Mouse (Mus musculus) embryonic facial prominence, embryonic 14.5 days (tissue): Measurements from ENCODE around the gene Calm1. TPM values are rescaled to one million over a fixed set of nuclear protein-coding genes. Genes with fewer than 3 reads are reported as not detected.

Experiments
- ATAC-seq: fragments of 200-750 bp; cut with Nextera tagmentation; 2 replicates; pipeline ENCODE4 v1.8.0; 2017; ENCODE audit warnings: low read depth, moderate number of reproducible peaks, moderate TSS enrichment
- DNase-seq: peaks from one replicate; pipeline ENCODE4 v3.0.0-alpha.2; 2015; ENCODE audit warnings: low spot score
- H3K27ac ChIP-seq: fragments of 300-500 bp; sonication (generic); replicated peaks from 2 replicates; pipeline ENCODE4 v1.5.1; 2014; ENCODE audit warnings: low read depth, mild to moderate bottlenecking, low read length, moderate library complexity
- H3K27me3 ChIP-seq: fragments of 300-500 bp; sonication (generic); replicated peaks from 2 replicates; pipeline ENCODE4 v1.6.1; 2014; ENCODE audit warnings: low read length; ENCODE audit not compliant: control insufficient read depth, insufficient read depth
- H3K36me3 ChIP-seq: fragments of 300-500 bp; sonication (generic); 2 replicates; pipeline ENCODE4 v1.6.1; 2014; ENCODE audit warnings: low read length, mixed read lengths; ENCODE audit not compliant: control insufficient read depth, insufficient read depth
- H3K4me1 ChIP-seq: fragments of 300-500 bp; sonication (generic); 2 replicates; pipeline ENCODE4 v1.6.1; 2014; ENCODE audit warnings: antibody characterized with exemption, low read length; ENCODE audit not compliant: control insufficient read depth, insufficient read depth
- H3K4me2 ChIP-seq: fragments of 300-500 bp; sonication (generic); 2 replicates; pipeline ENCODE4 v1.6.1; 2014; ENCODE audit warnings: low read depth, mild to moderate bottlenecking, low read length, moderate library complexity, mixed read lengths
- H3K4me3 ChIP-seq: fragments of 300-500 bp; sonication (generic); 2 replicates; pipeline ENCODE4 v1.5.1; 2014; ENCODE audit warnings: low read depth, mild to moderate bottlenecking, low read length
- H3K9ac ChIP-seq: fragments of 300-500 bp; sonication (generic); 2 replicates; pipeline ENCODE4 v1.6.1; 2014; ENCODE audit warnings: low read depth, mild to moderate bottlenecking, low read length, moderate library complexity, mixed read lengths
- H3K9me3 ChIP-seq: fragments of 300-500 bp; sonication (generic); 2 replicates; pipeline ENCODE4 v1.6.1; 2016; ENCODE audit warnings: low read length; ENCODE audit not compliant: control insufficient read depth
- WGBS: fragments of 180-500 bp; shearing (Covaris S2); extraction: QIAGEN DNeasy Blood & Tissue Kit; methylation state at CpG from one replicate; pipeline ENCODE4 v1.1.7; 2014; 5-methylcytosine and 5-hydroxymethylcytosine counted together
- polyA plus RNA-seq: library from polyadenylated mRNA; unstranded; fragments of >200 nt; fragmentation: Nextera tagmentation; extraction: Ambion mirVana; gene quantifications from 2 replicates; pipeline ENCODE4 v1.2.1, GENCODE M21; 2014

The Calm1 gene
- polyA plus RNA-seq, 1 experiment from 2014 or later = 1,440 TPM

DNA sequence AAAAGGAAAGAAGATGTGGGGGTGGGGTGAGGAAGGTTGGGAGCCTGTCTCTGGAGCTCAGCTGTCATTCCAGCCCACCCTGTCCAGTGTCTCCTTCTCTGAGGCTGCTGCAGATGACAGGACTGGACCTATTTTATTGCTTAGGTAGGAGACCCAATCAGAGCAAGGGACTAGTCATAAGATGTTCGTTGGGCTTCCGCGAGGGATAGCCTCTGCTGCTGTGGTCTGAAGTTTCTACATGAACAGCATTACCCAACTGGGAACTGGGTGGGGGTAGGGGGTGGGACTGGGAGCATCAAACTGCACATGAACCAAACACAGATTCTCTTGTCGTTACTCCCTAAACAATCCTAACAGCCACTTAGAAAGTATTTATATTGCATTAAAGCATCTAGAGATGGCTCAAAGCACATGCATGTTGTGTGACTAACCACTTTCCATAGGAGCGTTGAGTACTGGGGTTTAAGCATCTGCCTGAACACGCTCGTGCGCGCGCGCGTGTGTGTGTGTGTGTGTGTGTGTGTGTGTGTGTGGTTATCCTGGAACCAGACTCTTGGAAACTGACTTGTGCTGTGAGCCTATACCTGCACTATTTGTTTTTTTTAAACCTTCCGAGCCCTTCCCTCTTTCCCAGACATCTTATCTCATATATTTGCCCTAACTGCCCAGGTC lies 23.2 kb downstream of the Calm1 start:
- H3K27ac ChIP-seq = no peak overlapping the region
- no peak overlapping the region for H3K4me3 ChIP-seq
- no peak overlapping the region for H3K4me2 ChIP-seq
- H3K27me3 ChIP-seq = no peaks in the 10 kb centered on the region
- no peaks in the 10 kb centered on the region for H3K36me3 ChIP-seq
- no peak overlapping the region for H3K9ac ChIP-seq
- WGBS = 84% methylated on average over 13 of the region's 13 CpGs
- H3K4me1 ChIP-seq = peaks cover 6% of the 10 kb centered on the region; the same call in 1 of the 2 replicates
- ATAC-seq = peak; percentile 38
- no peak for DNase-seq
- no peaks in the 10 kb centered on the region for H3K9me3 ChIP-seq

GRCm38 (mm10) chr12:100223531-100223930 lies 24.3 kb downstream of the Calm1 start:
- Histone ChIP-seq H3K4me1 (peaks cover 9% of the 10 kb centered on the region; the same call in 1 of the 2 replicates), H3K9me3 (no peaks in the 10 kb centered on the region), H3K4me3 (no peak overlapping the region), H3K36me3 (no peaks in the 10 kb centered on the region), H3K9ac (0 out of 2 replicates have a peak overlapping the region, but pooled peaks have one; percentile 14), H3K27ac (peak overlapping the region; percentile 46), H3K27me3 (no peaks in the 10 kb centered on the region), H3K4me2 (0 out of 2 replicates have a peak overlapping the region, but pooled peaks have one; percentile 7)
- ATAC-seq (no peak), DNase-seq (no peak)
- 38% methylated on average over 8 of the region's 8 CpGs for WGBS

GRCm38 (mm10) chr12:100225196-100225595 lies 26.0 kb downstream of the Calm1 start:
- no peaks in the 10 kb centered on the region for H3K36me3 ChIP-seq
- ATAC-seq = no peak
- no peak overlapping the region for H3K9ac ChIP-seq
- no peak overlapping the region for H3K27ac ChIP-seq
- H3K9me3 ChIP-seq = no peaks in the 10 kb centered on the region
- no peaks in the 10 kb centered on the region for H3K27me3 ChIP-seq
- H3K4me2 ChIP-seq = no peak overlapping the region
- no peak for DNase-seq
- no peak overlapping the region for H3K4me3 ChIP-seq
- WGBS = 79% methylated on average over 4 of the region's 4 CpGs
- H3K4me1 ChIP-seq = peaks cover 9% of the 10 kb centered on the region; the same call in 1 of the 2 replicates

GRCm38 (mm10) chr12:100226073-100226472 lies 26.8 kb downstream of the Calm1 start:
- Histone ChIP-seq H3K27ac (no peak overlapping the region), H3K4me1 (peaks cover 9% of the 10 kb centered on the region; the same call in 1 of the 2 replicates), H3K9me3 (0 out of 2 replicates have a peak, but pooled peaks cover 4% of the 10 kb centered on the region), H3K36me3 (no peaks in the 10 kb centered on the region), H3K27me3 (no peaks in the 10 kb centered on the region), H3K4me3 (no peak overlapping the region), H3K4me2 (no peak overlapping the region), H3K9ac (no peak overlapping the region)
- no peak for ATAC-seq
- 57% methylated on average over 5 of the region's 5 CpGs for WGBS
- no peak for DNase-seq

DNA sequence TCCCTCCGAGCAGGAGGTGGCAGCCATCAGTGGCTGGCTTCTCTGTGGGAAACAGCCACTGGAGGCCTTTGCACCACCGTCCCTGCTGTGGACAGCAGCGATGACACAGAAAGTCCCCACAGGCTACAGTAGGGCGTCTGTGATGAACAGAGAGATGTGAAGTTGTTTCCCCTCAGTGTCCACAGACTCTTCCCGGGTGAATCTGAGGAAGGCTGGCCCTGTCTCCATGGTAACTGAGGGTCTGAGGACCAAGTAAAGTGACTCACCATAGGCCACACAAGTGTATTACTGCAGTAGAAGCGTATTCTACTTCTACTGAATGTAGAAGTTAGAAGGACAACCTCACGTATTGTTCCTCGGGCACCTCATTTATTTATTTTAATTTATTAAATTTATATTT lies 27.4 kb downstream of the Calm1 start:
- no peak overlapping the region for H3K4me3 ChIP-seq
- H3K4me2 ChIP-seq = no peak overlapping the region
- H3K27me3 ChIP-seq = no peaks in the 10 kb centered on the region
- H3K9me3 ChIP-seq = 0 out of 2 replicates have a peak, but pooled peaks cover 7% of the 10 kb centered on the region
- 58% methylated on average over 8 of the region's 8 CpGs for WGBS
- no peak for DNase-seq
- no peaks in the 10 kb centered on the region for H3K36me3 ChIP-seq
- H3K27ac ChIP-seq = no peak overlapping the region
- H3K4me1 ChIP-seq = peaks cover 9% of the 10 kb centered on the region; the same call in 1 of the 2 replicates
- ATAC-seq = no peak
- H3K9ac ChIP-seq = no peak overlapping the region

DNA sequence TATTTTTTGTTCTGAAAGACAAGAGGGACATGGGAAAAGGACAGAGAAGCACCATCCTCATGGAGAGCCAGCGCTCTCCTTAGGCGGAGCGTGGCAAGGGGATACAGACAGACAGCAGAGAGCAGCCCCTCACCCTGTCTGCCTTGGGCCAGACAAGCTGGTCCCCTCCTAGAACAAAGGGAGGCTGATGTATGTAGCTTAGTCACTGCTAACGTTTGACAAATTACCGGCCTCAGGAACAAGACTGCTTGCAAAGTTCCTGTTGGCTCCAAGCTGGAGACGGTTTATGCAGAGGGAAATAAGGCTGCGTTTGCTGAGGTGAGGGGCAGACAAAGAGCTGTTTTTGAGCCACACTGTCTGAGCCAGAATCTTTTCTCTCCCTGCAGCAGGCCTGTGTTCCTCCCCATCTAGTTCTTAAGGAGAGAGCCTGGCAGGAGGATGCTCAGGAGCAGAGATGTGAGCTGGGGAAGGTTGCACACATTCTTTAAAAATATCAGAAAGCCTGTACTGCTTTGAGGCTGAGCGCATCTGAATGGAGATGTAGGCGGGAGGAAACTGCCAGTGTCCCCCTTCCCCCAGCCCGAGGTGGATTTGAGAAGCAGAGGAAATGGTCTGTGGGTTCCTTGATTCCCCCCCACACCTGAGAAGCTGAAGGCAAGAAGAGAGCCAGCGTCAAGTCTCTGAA lies 28.9 kb downstream of the Calm1 start:
- H3K9me3 ChIP-seq = 0 out of 2 replicates have a peak, but pooled peaks cover 7% of the 10 kb centered on the region
- H3K4me3 ChIP-seq = no peak overlapping the region
- 37% methylated on average over 10 of the region's 11 CpGs for WGBS
- H3K4me2 ChIP-seq = no peak overlapping the region
- no peak overlapping the region for H3K9ac ChIP-seq
- DNase-seq (no peak), ATAC-seq (no peak)
- 0 out of 2 replicates have a peak, but pooled peaks cover 3% of the 10 kb centered on the region for H3K4me1 ChIP-seq
- no peaks in the 10 kb centered on the region for H3K27me3 ChIP-seq
- H3K27ac ChIP-seq = 0 out of 2 replicates have a peak overlapping the region, but pooled peaks have one; percentile 21
- H3K36me3 ChIP-seq = no peaks in the 10 kb centered on the region

DNA sequence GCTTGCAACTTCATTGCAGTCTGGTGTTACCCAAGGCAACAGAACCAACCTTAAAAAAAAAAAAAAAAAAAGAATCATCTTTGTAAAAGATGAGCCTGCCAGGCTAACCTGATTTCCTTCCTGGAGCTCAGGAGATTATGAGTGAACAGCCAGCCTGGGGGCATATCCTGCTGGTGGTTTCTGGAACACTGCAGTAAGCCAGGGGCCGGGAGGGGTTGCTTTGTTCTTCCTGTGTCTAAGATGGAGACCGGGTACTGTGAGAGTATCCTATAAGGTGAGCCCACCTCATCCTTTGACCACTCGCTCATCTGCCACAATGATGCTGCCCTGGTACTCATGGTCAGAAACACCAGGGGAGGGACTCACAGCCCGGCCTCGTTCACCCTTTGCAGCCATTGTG lies 35.0 kb downstream of the Calm1 start:
- Histone ChIP-seq H3K9me3 (0 out of 2 replicates have a peak, but pooled peaks cover 7% of the 10 kb centered on the region), H3K4me2 (no peak overlapping the region), H3K4me3 (no peak overlapping the region), H3K9ac (no peak overlapping the region), H3K4me1 (no peaks in the 10 kb centered on the region), H3K36me3 (no peaks in the 10 kb centered on the region), H3K27ac (no peak overlapping the region), H3K27me3 (no peaks in the 10 kb centered on the region)
- DNase-seq (no peak), ATAC-seq (no peak)
- WGBS = 75% methylated on average over 5 of the region's 5 CpGs

GRCm38 (mm10) chr12:100234919-100235318 lies 35.7 kb downstream of the Calm1 start:
- Histone ChIP-seq H3K36me3 (no peaks in the 10 kb centered on the region), H3K4me3 (no peak overlapping the region), H3K27ac (no peak overlapping the region), H3K27me3 (no peaks in the 10 kb centered on the region), H3K9ac (no peak overlapping the region), H3K4me1 (no peaks in the 10 kb centered on the region), H3K9me3 (0 out of 2 replicates have a peak, but pooled peaks cover 7% of the 10 kb centered on the region), H3K4me2 (no peak overlapping the region)
- ATAC-seq (peak; percentile 56), DNase-seq (no peak)
- 72% methylated on average over 7 of the region's 7 CpGs for WGBS
